Mouse (Mus musculus) lung, adult 18-20 months (tissue): ENCODE results near the gene Myo1c.

ENCODE experiments used
- DNase-seq, 2 experiments: peaks; one replicate each; pipeline ENCODE4 v3.0.0; 2022; ENCODE audit warnings: mixed read lengths in 2 of 2

The Myo1c gene

DNA sequence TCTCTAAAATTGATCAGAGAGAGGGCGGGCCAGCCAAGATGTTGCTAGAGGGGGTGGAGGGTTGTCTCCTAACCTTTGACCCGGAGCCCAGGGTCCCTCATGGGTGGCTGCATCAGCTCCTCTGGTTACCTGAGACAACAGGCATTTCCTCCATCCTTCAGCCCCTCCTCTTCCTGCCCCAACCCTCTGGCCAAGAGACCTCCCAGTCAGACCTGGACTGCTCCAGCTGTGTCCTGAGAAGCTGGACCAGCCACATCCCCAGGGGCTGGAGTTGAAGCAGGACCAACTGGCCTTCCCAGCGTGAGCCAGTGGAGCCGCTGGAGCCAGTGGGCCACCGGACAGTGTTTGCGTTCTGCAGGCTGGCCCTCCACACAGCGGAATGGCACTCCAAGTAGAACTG lies at the start of gene Myo1c:
Myo1c (plus strand) TSS at position 194 of the 400 bp plus-strand sequence.
- peak in 1 of 2 experiments; percentile 42 for DNase-seq

DNA sequence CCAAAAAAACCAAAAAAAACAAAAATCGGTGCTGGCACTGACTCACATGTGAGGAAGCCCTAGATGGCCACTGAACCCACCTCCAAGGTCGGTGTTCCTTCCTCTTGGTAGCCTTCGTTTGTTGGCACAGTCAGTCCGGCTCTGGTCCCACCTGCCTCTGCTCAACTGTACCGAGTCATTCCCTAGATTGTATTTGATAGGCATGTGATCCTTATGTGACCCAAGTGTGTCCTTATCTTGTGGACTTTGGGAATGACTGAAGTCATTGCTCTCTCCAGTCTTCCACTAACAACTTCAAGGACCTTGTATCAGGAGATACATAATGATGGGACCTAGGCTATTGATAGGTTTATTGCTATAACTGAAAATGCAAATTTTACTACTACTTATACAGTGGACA lies 45.5 kb upstream of the Myo1c start:
- DNase-seq, result no peak

DNA sequence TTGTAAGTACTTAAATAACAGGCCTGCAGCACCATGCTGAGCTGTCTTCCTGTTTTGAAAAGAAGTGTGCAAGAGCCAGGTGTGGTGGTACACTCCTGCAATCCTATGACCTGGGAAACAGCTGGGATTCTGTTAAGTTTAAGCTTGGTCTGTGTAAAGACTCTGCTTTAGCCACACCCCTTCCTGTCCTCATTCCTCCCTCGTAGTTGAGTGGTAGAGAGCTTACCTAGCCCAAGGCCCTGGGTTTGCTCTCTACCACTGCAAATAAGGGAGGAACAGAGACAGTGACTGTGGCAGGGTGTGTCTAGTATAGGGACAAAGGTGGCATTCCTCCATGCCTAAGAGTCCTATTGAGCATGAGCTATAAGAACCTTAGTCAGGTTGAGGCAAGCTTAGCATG lies 45.0 kb upstream of the Myo1c start:
- DNase-seq, result no peak

DNA sequence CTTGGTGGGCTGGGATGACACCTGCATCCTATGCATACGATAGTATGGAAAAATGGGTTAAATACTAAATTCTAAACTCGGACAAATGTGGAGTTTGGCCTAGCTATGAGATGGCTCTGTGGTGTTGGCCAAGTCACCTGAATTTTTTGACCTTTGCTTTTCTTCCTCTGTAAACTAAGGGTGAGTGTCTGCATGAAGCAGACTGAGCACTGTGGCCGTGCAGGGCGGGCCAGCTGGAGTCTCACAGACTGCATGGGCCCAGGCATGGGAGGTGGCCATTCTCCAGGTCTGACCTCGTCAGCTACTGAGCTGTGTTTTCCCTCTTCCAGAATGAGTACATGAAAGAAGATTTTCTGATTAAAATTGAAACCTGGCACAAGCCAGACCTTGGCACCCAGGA lies 41.5 kb upstream of the Myo1c start:
- DNase-seq, result no peak

DNA sequence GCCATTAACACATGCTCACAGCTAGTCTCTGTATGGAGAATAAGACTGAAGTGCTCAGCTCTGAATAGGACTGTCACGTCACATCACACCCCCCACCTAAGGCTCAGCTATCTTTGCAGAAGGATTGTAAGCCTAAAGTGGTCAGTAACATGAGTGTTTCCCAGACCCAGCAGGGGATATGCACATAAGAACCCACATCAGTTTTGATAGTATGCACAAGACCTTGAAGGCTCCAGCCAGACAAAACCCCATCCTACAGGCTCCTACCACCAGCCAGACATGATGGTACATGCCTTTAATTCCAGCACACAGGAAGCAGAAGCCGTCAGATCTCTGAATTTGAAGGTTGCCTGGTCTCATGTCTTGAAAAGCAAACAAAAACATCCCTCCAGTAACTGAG lies 40.3 kb upstream of the Myo1c start:
- no peak for DNase-seq

DNA sequence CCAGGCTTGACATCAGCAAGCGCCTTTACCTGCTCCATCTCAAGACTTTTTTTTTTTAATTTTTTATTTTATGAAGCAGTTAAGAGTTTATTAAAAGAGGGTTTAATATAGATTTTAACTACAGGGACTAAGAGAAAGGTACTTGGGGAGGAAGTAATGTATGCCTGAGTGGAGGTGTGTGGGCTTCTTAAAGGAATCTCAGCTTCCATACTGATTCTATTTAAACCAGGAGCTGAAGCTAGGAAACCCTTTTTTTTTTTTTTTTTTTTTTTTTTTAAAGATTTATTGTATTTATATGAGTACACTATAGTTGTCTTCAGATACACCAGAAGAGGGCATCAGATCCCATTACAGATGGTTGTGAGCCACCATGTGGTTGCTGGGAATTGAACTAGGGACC lies 35.5 kb upstream of the Myo1c start:
- no peak for DNase-seq

GRCm38 (mm10) chr11:75615556-75615955 lies 34.7 kb upstream of the Myo1c start:
- DNase-seq, result no peak

DNA sequence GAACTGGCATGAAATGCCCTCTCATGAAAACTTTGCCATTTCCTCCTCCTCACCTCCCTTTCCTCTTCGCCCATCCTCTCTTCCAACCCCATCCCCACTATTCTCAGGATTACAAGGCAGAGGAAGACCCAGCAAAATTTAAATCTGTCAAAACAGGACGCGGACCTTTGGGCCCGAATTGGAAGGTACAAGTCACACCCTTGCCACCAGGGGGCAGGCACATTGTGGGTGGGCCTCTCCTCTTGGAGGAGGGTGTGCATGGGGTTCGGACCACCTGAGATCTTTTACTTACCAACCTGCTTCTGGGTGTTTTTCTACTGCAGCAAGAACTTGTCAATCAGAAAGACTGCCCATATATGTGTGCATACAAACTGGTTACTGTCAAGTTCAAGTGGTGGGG lies 31.2 kb upstream of the Myo1c start:
- DNase-seq, result no peak

- peak; percentile 52 to 70 for DNase-seq
Observed at GRCm38 (mm10) chr11:75620136-75620780, 30.0 kb upstream of the Myo1c start.

- no peak for DNase-seq
Observed at GRCm38 (mm10) chr11:75621426-75621825, 28.9 kb upstream of the Myo1c start.

- DNase-seq, result no peak
Observed at GRCm38 (mm10) chr11:75622588-75623329, 27.5 kb upstream of the Myo1c start.

- peak in 1 of 2 experiments; percentile 32 for DNase-seq
Observed at GRCm38 (mm10) chr11:75624102-75624554, 26.2 kb upstream of the Myo1c start.

GRCm38 (mm10) chr11:75625820-75626219 lies 24.5 kb upstream of the Myo1c start:
- DNase-seq, result no peak

- DNase-seq, result no peak
Observed at GRCm38 (mm10) chr11:75630098-75630497, 20.2 kb upstream of the Myo1c start.

DNA sequence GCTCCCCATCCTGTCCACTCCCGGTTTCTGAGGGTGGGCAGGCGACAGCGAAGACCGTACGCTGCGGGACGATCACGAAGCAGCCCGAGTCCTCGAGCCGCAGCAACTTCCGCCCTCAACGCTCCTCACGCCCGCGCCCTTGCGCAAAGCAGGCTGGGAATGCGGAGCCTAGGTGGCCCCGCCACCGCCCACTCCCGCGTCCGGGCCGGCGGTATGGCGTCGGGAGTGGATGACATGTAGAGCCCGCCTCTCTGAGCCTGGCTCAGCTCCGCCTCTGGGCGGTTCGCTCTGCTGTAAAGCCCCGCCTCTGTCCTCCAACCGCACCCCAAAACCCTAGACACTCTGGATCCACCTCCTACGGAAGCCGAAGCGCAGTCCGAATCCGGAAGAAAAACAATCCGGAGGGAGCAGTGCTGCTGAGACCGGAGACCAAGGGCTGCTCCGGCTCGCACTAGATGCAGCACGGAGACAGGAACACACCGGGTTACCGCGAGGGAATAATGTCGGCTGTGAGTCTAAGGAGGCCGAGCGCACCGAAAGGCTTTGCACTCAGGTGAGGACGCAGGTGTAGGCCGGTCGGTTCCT lies 19.6 kb upstream of the Myo1c start, which contains the start of gene Inpp5k:
Inpp5k (plus strand) TSS at position 344 of the 585 bp plus-strand sequence.
- DNase-seq, result peak; percentile 98

DNA sequence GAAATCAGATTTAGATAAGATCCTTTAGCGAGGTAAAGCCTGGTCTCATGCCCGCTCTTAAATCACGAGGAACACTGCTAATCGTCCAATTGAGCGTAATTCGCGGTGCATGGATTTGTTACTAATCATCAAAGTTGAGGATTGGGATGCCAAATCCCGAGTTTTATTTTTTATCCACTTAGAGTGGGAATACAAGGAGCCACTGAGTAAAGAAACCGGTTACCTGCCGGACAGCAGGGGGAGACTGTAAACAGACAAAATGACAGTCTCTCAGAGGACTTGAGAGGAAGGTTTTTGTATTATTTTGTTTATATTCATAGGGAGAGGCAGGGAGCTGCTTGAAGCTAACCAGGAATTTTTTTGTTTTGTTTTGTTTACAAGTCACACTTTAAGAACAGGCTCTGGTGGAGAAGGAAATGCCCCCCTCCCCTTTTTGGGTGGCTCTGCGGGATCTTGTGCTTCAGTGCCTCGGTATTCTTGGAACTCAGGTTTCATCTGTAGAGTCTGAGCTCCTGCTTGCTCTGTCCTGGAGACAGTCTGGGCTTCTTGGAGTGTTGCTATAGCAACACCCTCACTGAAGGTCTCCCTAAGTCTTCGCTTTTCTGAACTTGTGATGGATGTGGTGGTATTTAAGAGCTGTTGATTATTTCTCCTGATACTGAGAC lies 18.6 kb upstream of the Myo1c start:
- DNase-seq, result peak; percentile 51 to 66

DNA sequence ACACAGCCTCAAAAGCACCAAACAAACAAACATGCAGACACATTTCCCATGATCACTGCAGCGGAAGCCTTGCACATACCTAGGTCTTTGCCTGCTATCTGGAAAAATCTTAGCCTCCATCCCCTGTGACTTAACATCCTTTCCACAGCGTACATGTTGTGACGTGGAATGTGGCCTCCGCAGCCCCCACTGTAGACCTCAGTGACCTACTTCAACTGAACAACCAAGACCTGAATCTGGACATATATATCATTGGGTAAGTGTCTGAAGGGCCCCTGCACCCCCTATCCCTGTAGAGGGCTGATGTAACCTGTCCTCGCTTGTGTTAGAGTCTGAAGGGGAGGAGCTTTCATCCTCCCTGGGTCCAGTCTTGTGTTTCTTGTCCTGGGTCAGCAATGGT lies 17.4 kb upstream of the Myo1c start:
- DNase-seq, result no peak

DNA sequence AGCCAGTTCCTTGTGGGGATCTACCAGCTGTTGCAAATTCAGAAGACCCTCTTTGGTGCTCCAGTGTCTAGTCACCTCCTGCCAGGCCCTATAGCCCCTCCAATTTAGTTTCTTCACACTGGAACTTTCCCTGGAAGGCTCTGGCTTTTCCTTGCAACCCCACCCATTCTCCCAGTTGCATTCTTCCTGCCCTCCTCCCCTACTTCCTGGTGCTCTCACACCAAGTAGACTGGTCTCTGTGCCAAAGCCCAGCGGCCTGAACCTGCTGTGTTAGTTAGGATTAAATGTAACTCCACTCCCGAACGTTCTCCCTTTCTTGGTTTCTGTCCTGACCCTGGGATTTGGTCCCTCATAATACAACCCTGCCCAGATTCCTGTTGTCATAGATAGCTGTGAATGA lies 15.5 kb upstream of the Myo1c start:
- peak; percentile 55 to 57 for DNase-seq

DNA sequence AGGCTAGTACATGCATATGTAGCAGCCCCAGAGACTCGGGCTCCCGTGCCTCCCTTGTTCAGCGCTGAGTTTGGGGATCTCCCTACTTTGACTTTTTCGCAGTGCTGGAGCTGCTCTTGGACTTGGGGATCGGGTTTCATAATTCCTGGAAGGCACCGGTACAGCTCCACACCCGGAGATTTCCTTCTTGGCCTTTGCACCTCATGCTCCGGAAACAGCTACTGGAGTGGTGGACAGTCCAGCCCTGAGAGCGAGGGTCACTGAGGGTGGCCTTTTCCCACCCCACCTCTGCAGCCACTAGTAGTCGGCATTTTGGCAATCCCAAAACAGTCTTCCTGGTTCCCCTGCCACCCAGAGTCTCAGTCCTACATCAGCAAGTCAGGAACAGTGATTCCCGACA lies 15.0 kb upstream of the Myo1c start:
- DNase-seq, result peak in 1 of 2 experiments; percentile 69

- no peak for DNase-seq
Observed at GRCm38 (mm10) chr11:75643323-75643722, 7.0 kb upstream of the Myo1c start.

- DNase-seq, result no peak
Observed at GRCm38 (mm10) chr11:75644684-75645083, 5.6 kb upstream of the Myo1c start.

GRCm38 (mm10) chr11:75647681-75648211 lies 2.6 kb upstream of the Myo1c start:
- DNase-seq, result peak; percentile 43 to 56

- DNase-seq, result peak; percentile 70 to 80
Observed at GRCm38 (mm10) chr11:75649155-75649561, 1.1 kb upstream of the Myo1c start.
